Mouse (Mus musculus): ENCODE data around the gene Syne1.

The Syne1 gene

GRCm38 (mm10) chr10:4974246-4974645 is 577.0 kb downstream of the Syne1 start:
- no peak for DNase-seq (ENCODE audit: low read depth)

- DNase-seq (ENCODE audit: low read depth), result no peak
Observed at GRCm38 (mm10) chr10:4972026-4972425, 579.3 kb downstream of the Syne1 start.

DNA sequence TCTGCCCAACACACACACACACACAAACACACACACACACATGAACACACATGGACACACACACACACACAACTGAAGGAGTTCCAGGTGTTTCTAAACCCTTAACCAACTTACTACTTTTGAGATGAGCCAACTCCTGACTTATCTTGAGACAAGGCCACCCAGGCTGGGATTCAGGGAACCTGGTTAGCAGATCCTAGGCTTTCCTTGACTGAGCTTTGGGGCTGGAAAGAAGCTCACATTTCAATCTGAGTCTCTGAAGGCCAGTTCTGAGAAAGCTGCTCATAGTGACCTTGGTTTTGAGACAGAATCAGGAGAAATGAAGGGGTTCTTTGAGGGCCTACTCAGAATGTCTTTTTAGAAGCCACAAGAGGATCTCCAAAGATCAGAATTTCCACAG is 579.7 kb downstream of the Syne1 start:
- DNase-seq (ENCODE audit: low read depth), result no peak

- no peak for DNase-seq (ENCODE audit: low read depth)
Observed at GRCm38 (mm10) chr10:4971156-4971555, 580.1 kb downstream of the Syne1 start.
